Mouse (Mus musculus) macrophage (primary cell): ENCODE measurements at regions not wholly inside any gene's neighbourhood (a gene's known extent, or its start where the extent isn't known, plus 50 kb on each side); places are given as distances from the start of the nearest gene placed in this dataset.

Experiments
- H3K27ac ChIP-seq: fragments of 350-480 bp; formaldehyde crosslinking; 2 replicates; pipeline ENCODE4 v1.9.0; 2021
- H3K36me3 ChIP-seq: fragments of 350-480 bp; formaldehyde crosslinking; 2 replicates; pipeline ENCODE4 v1.9.0; 2021; ENCODE audit errors: inconsistent target
- H3K4me3 ChIP-seq: fragments of 350-480 bp; formaldehyde crosslinking; 2 replicates; pipeline ENCODE4 v1.9.0; 2021; ENCODE audit errors: inconsistent target
- H3K79me2 ChIP-seq: fragments of 350-480 bp; formaldehyde crosslinking; 2 replicates; pipeline ENCODE4 v1.9.0; 2021; ENCODE audit errors: inconsistent target
- WGBS: methylation state at CpG from one replicate; pipeline ENCODE4 v1.1.7; 2026; ENCODE audit warnings: inconsistent platforms; ENCODE audit not compliant: missing documents; 5-methylcytosine and 5-hydroxymethylcytosine counted together

GRCm38 (mm10) chr16:5627117-5627909 is 257.8 kb upstream of the Rbfox1 start:
- H3K36me3 ChIP-seq: no peaks in the 10 kb centered on the region
- H3K4me3 ChIP-seq: no peak overlapping the region
- H3K79me2 ChIP-seq: no peaks in the 10 kb centered on the region
- no peak overlapping the region for H3K27ac ChIP-seq
- WGBS: 15% methylated on average over 5 of the region's 5 CpGs

DNA sequence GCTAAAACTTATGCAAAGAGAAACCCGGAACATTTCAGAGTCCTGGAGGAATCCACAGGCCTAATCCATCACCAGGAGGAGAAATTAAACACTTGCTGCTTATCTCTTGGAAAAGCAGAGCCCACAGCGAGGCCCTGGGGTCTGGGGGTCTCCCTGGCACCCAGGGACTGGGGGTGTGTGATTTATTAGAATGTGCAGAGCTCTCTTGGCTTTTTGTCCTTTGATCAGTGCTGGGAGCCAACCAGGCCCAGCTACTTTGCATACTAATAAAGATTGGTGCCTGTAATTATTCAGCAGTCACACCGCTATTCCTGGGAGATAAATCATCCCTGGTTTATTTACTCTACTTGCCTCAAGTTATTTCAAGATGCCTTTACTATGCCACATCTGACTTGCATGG is 260.0 kb upstream of the Rbfox1 start:
- H3K79me2 ChIP-seq: no peaks in the 10 kb centered on the region
- no peaks in the 10 kb centered on the region for H3K36me3 ChIP-seq
- WGBS: 71% methylated on average over 3 of the region's 3 CpGs
- H3K4me3 ChIP-seq: no peak overlapping the region
- no peak overlapping the region for H3K27ac ChIP-seq

DNA sequence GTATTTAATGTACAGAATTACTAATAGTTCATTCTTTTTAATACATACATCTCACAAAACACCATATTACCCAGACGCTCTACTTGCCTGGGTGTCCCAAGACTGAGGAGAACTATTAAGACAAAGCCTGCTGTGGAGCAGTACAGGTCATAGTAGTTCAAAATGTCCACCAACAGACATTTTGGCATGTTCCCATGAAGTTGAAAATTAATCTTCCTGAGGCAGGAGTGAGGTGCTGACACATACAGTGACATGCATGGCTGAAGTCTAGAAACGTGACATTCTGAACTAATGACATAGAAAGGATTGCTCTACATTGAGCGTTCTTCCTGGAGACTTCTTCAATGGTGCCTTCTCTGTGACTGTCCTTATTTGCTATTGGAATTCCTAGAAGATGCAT is 264.6 kb upstream of the Rbfox1 start:
- 93% methylated on average over 3 of the region's 3 CpGs for WGBS
- no peaks in the 10 kb centered on the region for H3K79me2 ChIP-seq
- H3K27ac ChIP-seq: no peak overlapping the region
- H3K36me3 ChIP-seq: no peaks in the 10 kb centered on the region
- H3K4me3 ChIP-seq: no peak overlapping the region

GRCm38 (mm10) chr16:5616356-5616755 is 268.8 kb upstream of the Rbfox1 start:
- no peak overlapping the region for H3K27ac ChIP-seq
- 93% methylated on average over 5 of the region's 5 CpGs for WGBS
- H3K79me2 ChIP-seq: no peaks in the 10 kb centered on the region
- H3K36me3 ChIP-seq: no peaks in the 10 kb centered on the region
- no peak overlapping the region for H3K4me3 ChIP-seq

- Histone ChIP-seq H3K27ac (no peak overlapping the region), H3K79me2 (no peaks in the 10 kb centered on the region), H3K36me3 (no peaks in the 10 kb centered on the region), H3K4me3 (no peak overlapping the region)
- 82% methylated on average over 6 of the region's 6 CpGs for WGBS
These were observed 289.8 kb upstream of the Rbfox1 start for GRCm38 (mm10) chr16:5595359-5595758.

DNA sequence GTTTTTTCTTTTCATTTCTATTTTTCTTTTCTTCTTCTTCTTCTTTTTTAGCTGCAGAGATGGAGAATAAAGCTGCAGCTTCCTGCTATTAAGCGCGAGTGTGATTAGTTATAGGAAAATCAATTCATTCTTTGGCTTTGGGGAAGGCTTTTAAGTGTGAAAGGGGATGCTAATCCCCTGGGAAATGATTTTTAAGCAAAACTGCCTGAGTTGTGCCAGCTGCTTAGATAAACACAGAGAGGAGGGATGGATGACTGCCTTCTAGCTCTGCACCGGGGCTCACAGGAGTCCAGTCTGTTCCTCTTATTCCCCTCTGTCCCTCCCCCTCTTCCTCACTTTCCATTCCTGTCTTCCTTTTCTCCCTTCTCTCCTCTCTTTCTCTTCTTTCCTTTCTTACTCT is 306.8 kb upstream of the Rbfox1 start:
- H3K79me2 ChIP-seq: no peaks in the 10 kb centered on the region
- 71% methylated on average over 3 of the region's 3 CpGs for WGBS
- H3K27ac ChIP-seq: no peak overlapping the region
- no peak overlapping the region for H3K4me3 ChIP-seq
- H3K36me3 ChIP-seq: no peaks in the 10 kb centered on the region

DNA sequence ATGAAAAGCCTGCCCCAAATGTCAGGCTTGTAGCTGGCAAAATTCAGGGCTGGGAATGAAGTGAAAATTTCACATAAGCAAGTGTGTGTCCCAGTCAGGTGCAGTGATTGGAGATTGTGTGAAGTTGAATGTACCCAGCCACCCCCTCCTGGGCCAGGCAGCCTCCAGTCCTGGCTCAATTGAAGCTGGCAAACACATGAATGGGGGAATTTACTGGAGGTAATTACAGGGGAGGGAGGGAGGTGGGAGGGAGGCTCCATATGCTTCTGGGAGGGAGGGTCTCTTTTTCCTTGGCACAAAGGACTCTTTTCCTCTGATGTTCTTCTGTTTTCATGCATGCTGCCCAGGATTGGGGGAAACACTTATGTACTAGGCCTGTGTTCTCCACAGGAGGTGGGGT is 312.4 kb upstream of the Rbfox1 start:
- no peak overlapping the region for H3K27ac ChIP-seq
- no peak overlapping the region for H3K4me3 ChIP-seq
- no peaks in the 10 kb centered on the region for H3K36me3 ChIP-seq
- H3K79me2 ChIP-seq: no peaks in the 10 kb centered on the region

DNA sequence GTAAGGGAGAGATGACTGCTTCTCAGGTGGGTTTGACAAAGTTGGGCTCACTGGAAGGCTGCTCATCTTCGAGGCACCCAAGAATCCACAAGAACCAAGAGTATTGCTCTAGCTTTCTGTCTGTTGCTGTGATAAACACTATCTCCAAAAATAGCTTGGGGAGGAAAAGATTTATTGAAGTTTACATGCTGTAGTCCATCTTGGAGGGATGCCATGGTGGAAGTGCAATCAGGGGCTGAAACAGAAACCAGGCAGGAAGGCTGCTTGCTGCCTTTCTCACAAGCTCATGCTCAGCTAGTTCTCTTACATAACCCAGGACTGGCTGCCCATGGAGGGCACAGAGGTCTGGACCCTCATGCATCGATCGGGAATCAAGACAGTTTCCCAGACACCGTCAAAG is 314.5 kb upstream of the Rbfox1 start:
- no peaks in the 10 kb centered on the region for H3K79me2 ChIP-seq
- H3K4me3 ChIP-seq: no peak overlapping the region
- H3K36me3 ChIP-seq: no peaks in the 10 kb centered on the region
- WGBS: 69% methylated on average over 4 of the region's 4 CpGs
- no peak overlapping the region for H3K27ac ChIP-seq

- H3K4me3 ChIP-seq: no peak overlapping the region
- H3K79me2 ChIP-seq: no peaks in the 10 kb centered on the region
- 91% methylated on average over 10 of the region's 10 CpGs for WGBS
- no peak overlapping the region for H3K27ac ChIP-seq
- H3K36me3 ChIP-seq: no peaks in the 10 kb centered on the region
These were observed 313.3 kb upstream of the Eef2kmt start for GRCm38 (mm10) chr16:5569101-5569500.

GRCm38 (mm10) chr16:5549026-5549425 is 293.2 kb upstream of the Eef2kmt start:
- Histone ChIP-seq H3K36me3 (no peaks in the 10 kb centered on the region), H3K27ac (no peak overlapping the region), H3K4me3 (no peak overlapping the region), H3K79me2 (no peaks in the 10 kb centered on the region)
- WGBS: 76% methylated on average over 6 of the region's 6 CpGs

DNA sequence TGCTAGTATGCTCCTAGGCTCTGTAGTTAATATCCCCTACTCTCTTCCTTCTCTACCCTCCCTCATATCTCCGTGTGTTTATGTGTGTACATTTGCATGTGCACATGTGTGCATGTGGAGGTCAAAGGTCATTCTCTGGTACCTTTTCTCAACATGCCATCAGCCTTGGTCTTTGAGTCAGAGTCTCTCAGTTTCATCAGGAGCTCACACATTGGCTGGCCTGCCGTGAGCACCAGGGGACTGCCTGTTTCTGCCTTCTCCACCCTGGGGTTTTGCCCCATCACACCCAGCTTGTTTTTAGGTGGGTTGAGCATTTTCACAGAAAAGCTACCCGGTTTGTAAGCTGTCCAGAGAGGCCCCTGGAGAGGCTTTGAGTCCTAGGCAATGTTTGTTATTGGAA is 292.8 kb upstream of the Eef2kmt start:
- whole genome bisulfite sequencing: 74% methylated on average over 3 of the region's 3 CpGs
- no peaks in the 10 kb centered on the region for H3K79me2 ChIP-seq
- no peak overlapping the region for H3K27ac ChIP-seq
- no peak overlapping the region for H3K4me3 ChIP-seq
- no peaks in the 10 kb centered on the region for H3K36me3 ChIP-seq

GRCm38 (mm10) chr16:5546808-5547207 is 291.0 kb upstream of the Eef2kmt start:
- H3K4me3 ChIP-seq: no peak overlapping the region
- no peaks in the 10 kb centered on the region for H3K36me3 ChIP-seq
- WGBS: 74% methylated on average over 4 of the region's 4 CpGs
- H3K27ac ChIP-seq: no peak overlapping the region
- H3K79me2 ChIP-seq: no peaks in the 10 kb centered on the region

DNA sequence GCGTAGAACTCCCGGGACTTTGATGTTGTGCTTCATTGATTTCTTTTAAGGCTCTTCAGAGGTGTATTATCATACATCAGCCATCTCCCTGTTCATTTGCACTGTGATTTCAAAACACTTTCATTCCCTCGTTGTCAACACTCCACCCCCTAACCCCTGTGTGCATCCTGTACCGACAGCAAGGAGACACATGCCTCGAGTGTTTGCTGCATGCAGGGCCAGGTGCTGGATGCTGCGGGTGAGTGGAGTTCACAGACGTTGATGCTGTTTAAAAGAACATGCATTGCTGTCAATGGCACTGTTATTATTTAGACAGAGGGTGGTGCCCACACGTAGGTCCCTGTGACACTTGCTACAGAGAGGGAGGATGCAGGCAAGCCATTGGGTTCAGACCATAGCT is 290.0 kb upstream of the Eef2kmt start:
- Histone ChIP-seq H3K36me3 (no peaks in the 10 kb centered on the region), H3K79me2 (no peaks in the 10 kb centered on the region), H3K27ac (no peak overlapping the region), H3K4me3 (no peak overlapping the region)
- WGBS: 87% methylated on average over 7 of the region's 8 CpGs

DNA sequence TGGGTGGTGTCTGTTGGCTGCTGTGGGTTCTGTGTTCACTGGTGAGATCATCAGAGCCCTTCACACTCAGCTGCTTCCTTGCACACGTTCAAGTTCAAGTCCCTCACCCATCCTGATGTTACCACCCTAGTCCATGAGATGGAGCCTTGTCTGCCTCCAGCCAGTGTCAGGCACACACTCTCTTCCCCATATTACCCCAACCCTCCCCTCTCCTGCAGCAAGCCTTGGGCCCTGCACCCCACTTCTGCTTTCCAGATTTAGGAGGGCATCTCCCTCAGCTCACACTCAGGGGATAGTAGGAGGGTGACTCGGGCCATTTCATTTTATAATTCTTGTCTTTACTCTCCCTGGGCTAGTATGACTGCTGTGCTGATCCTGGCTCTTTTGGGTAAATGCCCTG is 288.7 kb upstream of the Eef2kmt start:
- WGBS: 12% methylated on average over 2 of the region's 2 CpGs
- no peaks in the 10 kb centered on the region for H3K79me2 ChIP-seq
- no peak overlapping the region for H3K27ac ChIP-seq
- no peaks in the 10 kb centered on the region for H3K36me3 ChIP-seq
- no peak overlapping the region for H3K4me3 ChIP-seq

- WGBS: 65% methylated on average over 10 of the region's 10 CpGs
- Histone ChIP-seq H3K4me3 (no peak overlapping the region), H3K27ac (no peak overlapping the region), H3K36me3 (no peaks in the 10 kb centered on the region), H3K79me2 (no peaks in the 10 kb centered on the region)
These were observed 283.2 kb upstream of the Eef2kmt start for GRCm38 (mm10) chr16:5538836-5539510.
